ENCODE assay signal across 28 mouse cellular contexts in the genomic region with DNA sequence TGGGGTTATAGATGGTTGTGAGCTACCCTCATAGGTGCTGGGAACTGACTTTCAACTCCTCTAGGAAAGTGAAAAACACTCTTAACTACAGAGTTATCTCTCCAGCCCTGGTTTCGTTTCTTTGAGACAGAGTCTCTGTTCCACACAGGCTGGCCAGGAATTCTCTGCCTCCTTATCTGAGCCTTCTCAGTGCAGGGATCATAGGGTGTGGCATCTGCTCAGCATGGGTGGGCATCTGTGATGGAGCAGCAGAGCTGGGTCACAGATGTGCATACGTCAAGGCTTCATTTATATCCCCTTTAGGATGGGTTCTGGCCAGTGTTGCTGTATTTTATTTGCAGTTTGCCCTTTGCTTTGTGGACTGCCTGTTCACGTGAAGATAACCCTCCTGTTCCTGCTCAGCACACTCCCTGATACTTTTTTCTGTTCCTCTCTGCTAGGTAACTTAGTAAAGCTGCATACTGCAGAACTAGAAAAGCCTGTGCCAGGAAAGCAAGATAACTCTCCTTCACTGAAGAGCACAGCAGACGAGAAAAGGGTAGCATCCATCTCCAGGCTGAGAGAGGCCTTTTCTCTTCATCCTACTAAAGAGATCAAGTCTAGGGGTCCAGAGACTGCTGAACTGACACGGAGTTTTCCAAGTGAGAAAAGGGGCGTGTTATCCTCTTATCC. TPM values are rescaled to one million over a fixed set of nuclear protein-coding genes. Genes with fewer than 3 reads are reported as not detected.
A peak's percentile ranks its signal among the peaks of the same experiment; 100 is the strongest.
DNase-seq lines count a peak whose midpoint lies in the region; ATAC-seq and TF ChIP-seq lines count a peak whose summit lies in the region.
"Had no signal": no experiment of that assay in that cellular context is flagged by ENCODE, and none has a peak within 500 bp of the region (broad histone marks: within the 10 kb centered on the region; RNA-seq: fewer than 3 reads in every experiment).

No protein-coding gene starts in this region.

- TF ChIP-seq CTCF in intestine, postnatal 0 days (IDR thresholded peaks at IDR 0.05; ENCODE audit: low read depth) = no peak
- TF ChIP-seq CTCF in layer of hippocampus, adult 2 months (conservative IDR thresholded peaks at IDR 0.05) = no peak

- H3K36me3 ChIP-seq in intestine, postnatal 0 days (ENCODE audit: control insufficient read depth, insufficient read depth) = peaks cover 41% of the 10 kb centered on the region
- H3K36me3 ChIP-seq in liver, embryonic 15.5 days (replicated peaks) = peaks cover 89% of the 10 kb centered on the region

- no peaks in the 10 kb centered on the region for H3K4me1 ChIP-seq in intestine, postnatal 0 days (replicated peaks; ENCODE audit: control insufficient read depth, insufficient read depth, low read length)
- H3K4me1 ChIP-seq in liver, embryonic 15.5 days (replicated peaks) = peaks cover 26% of the 10 kb centered on the region
- H3K4me1 ChIP-seq: embryonic facial prominence, embryonic 12.5 days; forebrain, embryonic 15.5 days; heart, embryonic 10.5 days; hindbrain, embryonic 15.5 days; midbrain, embryonic 13.5 days had no signal

- peak overlapping the region; percentile 54 for H3K27ac ChIP-seq in intestine, postnatal 0 days (ENCODE audit: low read depth, low read length)
- peak overlapping the region; percentile 86 for H3K27ac ChIP-seq in liver, embryonic 15.5 days (replicated peaks)
- H3K27ac ChIP-seq in layer of hippocampus, adult 2 months = no peak overlapping the region
- H3K27ac ChIP-seq: embryonic facial prominence, embryonic 12.5 days; forebrain, embryonic 15.5 days; heart, embryonic 10.5 days; hindbrain, embryonic 15.5 days; kidney, postnatal 0 days; midbrain, embryonic 13.5 days had no signal

- 68% methylated on average over 6 of the region's 6 CpGs for WGBS in intestine, postnatal 0 days
- WGBS in liver, embryonic 15.5 days (ENCODE audit: insufficient replicate concordance) = 41% methylated on average over 6 of the region's 6 CpGs

- peak; percentile 65 for DNase-seq in c-Kit-negative CD71-positive TER-119-positive erythroid progenitor cells, embryonic 14.5 days (ENCODE audit: low read depth, low spot score)
- no peak for DNase-seq in ovary, adult 18-20 months (ENCODE audit: low spot score)
- no peak for DNase-seq in layer of hippocampus, postnatal 25 days (ENCODE audit: extremely low spot score in 1 of 2, low spot score in 1 of 2)
- no peak for DNase-seq in left cerebral cortex, postnatal 25 days (ENCODE audit: low spot score in 2 of 2)
- DNase-seq in layer of hippocampus, adult 2 months (ENCODE audit: low spot score in 2 of 2) = no peak
- DNase-seq: adrenal gland, adult 8-10 months; cerebellum, postnatal 14 days; lung, adult 18-20 months; lung, postnatal 14 days; right cerebral cortex, postnatal 14 days; thymus, postnatal 25 days had no signal

- no peak overlapping the region for H3K4me2 ChIP-seq in intestine, postnatal 0 days (replicated peaks; ENCODE audit: low read depth)
- H3K4me2 ChIP-seq in liver, embryonic 15.5 days = peak overlapping the region; percentile 57
- H3K4me2 ChIP-seq: embryonic facial prominence, embryonic 12.5 days; forebrain, embryonic 15.5 days; hindbrain, embryonic 15.5 days; midbrain, embryonic 13.5 days had no signal

- H3K9ac ChIP-seq in intestine, postnatal 0 days (ENCODE audit: low read depth, low read length) = no peak overlapping the region
- peak overlapping the region; percentile 12; the same call in 1 of the 2 replicates for H3K9ac ChIP-seq in liver, embryonic 15.5 days
- H3K9ac ChIP-seq: embryonic facial prominence, embryonic 12.5 days; forebrain, embryonic 15.5 days; hindbrain, embryonic 15.5 days; midbrain, embryonic 13.5 days had no signal

- intact Hi-C loops in left cerebral cortex, postnatal 25 days (cut with DNase I) = loop anchor here (5.0 kb wide), 1 partner anchor 67 kb away; no protein-coding TSS in a partner anchor

- H3K27me3 ChIP-seq in intestine, postnatal 0 days (replicated peaks; ENCODE audit: control insufficient read depth, insufficient read depth, low read length) = no peaks in the 10 kb centered on the region
- no peaks in the 10 kb centered on the region for H3K27me3 ChIP-seq in liver, embryonic 15.5 days
- H3K27me3 ChIP-seq: embryonic facial prominence, embryonic 12.5 days; forebrain, embryonic 15.5 days; hindbrain, embryonic 15.5 days; midbrain, embryonic 13.5 days; Patski had no signal

- H3K4me3 ChIP-seq in intestine, postnatal 0 days (ENCODE audit: low read depth, low read length) = no peak overlapping the region
- peak overlapping the region; percentile 11; the same call in 1 of the 2 replicates for H3K4me3 ChIP-seq in liver, embryonic 15.5 days (replicated peaks)
- H3K4me3 ChIP-seq in layer of hippocampus, adult 2 months = no peak overlapping the region
- H3K4me3 ChIP-seq: embryonic facial prominence, embryonic 12.5 days; forebrain, embryonic 15.5 days; heart, embryonic 10.5 days; hindbrain, embryonic 15.5 days; midbrain, embryonic 13.5 days had no signal

- H3K9me3 ChIP-seq in intestine, postnatal 0 days (ENCODE audit: control insufficient read depth) = no peaks in the 10 kb centered on the region
- no peaks in the 10 kb centered on the region for H3K9me3 ChIP-seq in liver, embryonic 15.5 days (replicated peaks)
- H3K9me3 ChIP-seq: embryonic facial prominence, embryonic 12.5 days; forebrain, embryonic 15.5 days; heart, embryonic 10.5 days; hindbrain, embryonic 15.5 days; midbrain, embryonic 13.5 days had no signal

- peak; percentile 25; the same call in 1 of the 2 replicates for ATAC-seq in common myeloid progenitor, adult 5-6 weeks (replicated peaks; ENCODE audit: low read depth, poor library complexity, severe bottlenecking)
- ATAC-seq in intestine, postnatal 0 days = no peak
- peak; percentile 100 for ATAC-seq in liver, embryonic 15.5 days (ENCODE audit: insufficient read depth)
- ATAC-seq: forebrain, embryonic 15.5 days; midbrain, embryonic 13.5 days; Patski had no signal

RNA-seq across cellular contexts. Expression of gene Gm42421, which starts 3.1 kb away (rescaled TPM):
- total RNA-seq in common myeloid progenitor, adult 5-6 weeks (2017) = not detected in 2 replicates
- 0.26 TPM in 1 of 2 replicates, not detected in the other for polyA plus RNA-seq in intestine, postnatal 0 days (2015; fragmentation: Nextera tagmentation; extraction: Ambion mirVana)
- polyA plus RNA-seq in liver, embryonic 15.5 days (2015; fragmentation: Nextera tagmentation; extraction: Ambion mirVana) = 0.20 and 0.33 TPM in 2 replicates
- total RNA-seq in layer of hippocampus, postnatal 25 days (2021) = 1 to 10 TPM in 1 of 2 experiments, under 1 TPM in 1; 0.64 to 3.7 TPM
- total RNA-seq in left cerebral cortex, postnatal 25 days (2021) = 1 to 10 TPM; 1.7 to 2.6 TPM
- 1 to 10 TPM in 1 of 2 experiments, under 1 TPM in 1; 0.54 to 2.2 TPM for total RNA-seq in layer of hippocampus, adult 2 months (2021)
- total RNA-seq: gastrocnemius, adult 8-10 months; hematopoietic stem cell, adult 5-6 weeks; monocyte, adult 5-6 weeks; neutrophil, adult 5-6 weeks had no signal
- polyA plus RNA-seq: large intestine, adult 2 months; spleen, adult 2 months had no signal

RNA-seq across cellular contexts. Expression of gene Rsph10b, which starts 7.9 kb away (rescaled TPM):
- not detected in 2 replicates for total RNA-seq in common myeloid progenitor, adult 5-6 weeks (2017)
- 0.86 and 1.5 TPM in 2 replicates for polyA plus RNA-seq in intestine, postnatal 0 days (2015; fragmentation: Nextera tagmentation; extraction: Ambion mirVana)
- 0.40 and 0.70 TPM in 2 replicates for polyA plus RNA-seq in liver, embryonic 15.5 days (2015; fragmentation: Nextera tagmentation; extraction: Ambion mirVana)
- 1 to 10 TPM; 2.4 TPM for total RNA-seq in layer of hippocampus, postnatal 25 days (2021)
- total RNA-seq in left cerebral cortex, postnatal 25 days (2021) = 1 to 10 TPM; 4.2 to 5.5 TPM
- 1 to 10 TPM; 3.6 to 5.2 TPM for total RNA-seq in layer of hippocampus, adult 2 months (2021)
- total RNA-seq: hematopoietic stem cell, adult 5-6 weeks had no signal

RNA-seq across cellular contexts. Expression of gene Pms2, which starts 15.2 kb away (rescaled TPM):
- 30.0 and 38.9 TPM in 2 replicates for total RNA-seq in common myeloid progenitor, adult 5-6 weeks (2017)
- polyA plus RNA-seq in intestine, postnatal 0 days (2015; fragmentation: Nextera tagmentation; extraction: Ambion mirVana) = 6.4 and 6.8 TPM in 2 replicates
- 11.7 and 14.5 TPM in 2 replicates for polyA plus RNA-seq in liver, embryonic 15.5 days (2015; fragmentation: Nextera tagmentation; extraction: Ambion mirVana)
- total RNA-seq in layer of hippocampus, postnatal 25 days (2021) = 10 to 100 TPM; 11.4 to 16.3 TPM
- total RNA-seq in left cerebral cortex, postnatal 25 days (2021) = 10 to 100 TPM; 15.0 to 15.3 TPM
- total RNA-seq in layer of hippocampus, adult 2 months (2021) = 10 to 100 TPM; 21.1 to 22.2 TPM

RNA-seq across cellular contexts. Expression of gene Aimp2, which starts 15.3 kb away (rescaled TPM):
- 84.6 and 98.4 TPM in 2 replicates for total RNA-seq in common myeloid progenitor, adult 5-6 weeks (2017)
- 58.8 TPM in 2 replicates for polyA plus RNA-seq in intestine, postnatal 0 days (2015; fragmentation: Nextera tagmentation; extraction: Ambion mirVana)
- polyA plus RNA-seq in liver, embryonic 15.5 days (2015; fragmentation: Nextera tagmentation; extraction: Ambion mirVana) = 44.1 TPM in 2 replicates
- total RNA-seq in layer of hippocampus, postnatal 25 days (2021) = 10 to 100 TPM; 31.3 to 31.4 TPM
- 10 to 100 TPM; 36.6 to 39.0 TPM for total RNA-seq in left cerebral cortex, postnatal 25 days (2021)
- 10 to 100 TPM; 28.8 to 30.0 TPM for total RNA-seq in layer of hippocampus, adult 2 months (2021)

RNA-seq across cellular contexts. Expression of gene Ankrd61, which starts 27.4 kb away (rescaled TPM):
- 0.39 TPM in 1 of 2 replicates, not detected in the other for total RNA-seq in common myeloid progenitor, adult 5-6 weeks (2017)
- polyA plus RNA-seq in intestine, postnatal 0 days (2015; fragmentation: Nextera tagmentation; extraction: Ambion mirVana) = not detected in 2 replicates
- polyA plus RNA-seq in liver, embryonic 15.5 days (2015; fragmentation: Nextera tagmentation; extraction: Ambion mirVana) = 0.30 and 0.39 TPM in 2 replicates
- total RNA-seq in layer of hippocampus, postnatal 25 days (2021) = under 1 TPM in 1 of 2 experiments, not detected in 1; 0.15 TPM
- total RNA-seq in left cerebral cortex, postnatal 25 days (2021) = not detected
- total RNA-seq in layer of hippocampus, adult 2 months (2021) = under 1 TPM in 1 of 2 experiments, not detected in 1; 0.41 TPM
- total RNA-seq: megakaryocyte, adult 5-6 weeks had no signal
